15 mouse cellular contexts compared by ENCODE assay signal in the genomic region with DNA sequence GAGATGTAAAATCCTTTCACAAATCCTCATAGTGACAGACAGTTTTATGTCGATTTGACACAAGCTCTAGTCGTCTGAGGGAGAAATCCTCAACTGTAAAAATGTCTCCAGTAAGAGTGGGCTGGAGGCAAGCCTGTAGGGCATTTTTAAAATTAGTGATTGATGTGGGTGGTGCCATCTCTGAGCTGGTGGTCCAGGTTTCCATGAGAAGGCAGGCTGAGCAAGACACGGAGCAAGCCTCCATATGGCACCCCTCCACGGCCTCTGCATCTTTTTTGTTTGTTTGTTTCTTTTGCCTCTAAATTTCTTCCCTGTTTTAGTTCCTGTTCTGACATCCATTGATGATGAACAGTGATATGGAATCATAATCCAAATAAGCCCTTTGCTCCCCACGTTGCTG.
"Had no signal": no experiment of that assay in that cellular context is flagged by ENCODE, and none has a peak within 500 bp of the region (broad histone marks: within the 10 kb centered on the region; RNA-seq: fewer than 3 reads in every experiment).

No protein-coding gene starts in this region.

- DNase-seq: lung, adult 2 months; lung, postnatal 14 days; lung, postnatal 36 days; midbrain, embryonic 14.5 days; right cerebral cortex, postnatal 14 days; thymus, adult 2 months; thymus, postnatal 25 days; thymus, postnatal 4 days had no signal

- H3K9me3 ChIP-seq: lung, embryonic 15.5 days; megakaryocyte, embryonic 14.5 days; midbrain, embryonic 12.5 days; neural tube, embryonic 12.5 days; stomach, embryonic 15.5 days had no signal

- H3K27ac ChIP-seq: lung, embryonic 15.5 days; macrophage; midbrain, embryonic 12.5 days; neural tube, embryonic 12.5 days; stomach, embryonic 15.5 days; stomach, postnatal 0 days had no signal

- H3K4me1 ChIP-seq: midbrain, embryonic 12.5 days; neural tube, embryonic 12.5 days; stomach, embryonic 15.5 days had no signal

- H3K27me3 ChIP-seq: lung, embryonic 15.5 days; megakaryocyte, embryonic 14.5 days; midbrain, embryonic 12.5 days; neural tube, embryonic 12.5 days; stomach, embryonic 15.5 days had no signal

- H3K9ac ChIP-seq: lung, embryonic 15.5 days; midbrain, embryonic 12.5 days; neural tube, embryonic 12.5 days; stomach, embryonic 15.5 days had no signal

- H3K4me2 ChIP-seq: lung, embryonic 15.5 days; midbrain, embryonic 12.5 days; neural tube, embryonic 12.5 days; stomach, embryonic 15.5 days had no signal

- H3K36me3 ChIP-seq: lung, embryonic 15.5 days; midbrain, embryonic 12.5 days; neural tube, embryonic 12.5 days; stomach, embryonic 15.5 days had no signal

- H3K4me3 ChIP-seq: lung, embryonic 15.5 days; megakaryocyte, embryonic 14.5 days; midbrain, embryonic 12.5 days; neural tube, embryonic 12.5 days; stomach, embryonic 15.5 days had no signal
